24 mouse cellular contexts compared by ENCODE assay signal in genomic region chr12:25668336-25668735, GRCm38 (mm10).
DNase-seq lines count a peak whose midpoint lies in the region; ATAC-seq and TF ChIP-seq lines count a peak whose summit lies in the region.
"Had no signal": no experiment of that assay in that cellular context is flagged by ENCODE, and none has a peak within 500 bp of the region (broad histone marks: within the 10 kb centered on the region; RNA-seq: fewer than 3 reads in every experiment).

No protein-coding gene starts in this region.

- H3K27ac ChIP-seq in embryonic facial prominence, embryonic 14.5 days (replicated peaks; ENCODE audit: low read depth, low read length), result no peak overlapping the region
- no peak overlapping the region for H3K27ac ChIP-seq in embryonic facial prominence, embryonic 10.5 days (replicated peaks)
- no peak overlapping the region; the same call in 1 of the 2 replicates for H3K27ac ChIP-seq in left cerebral cortex, adult 2 months
- H3K27ac ChIP-seq in midbrain, embryonic 13.5 days, result no peak overlapping the region
- H3K27ac ChIP-seq: forebrain, embryonic 10.5 days; gastrocnemius, adult 2 months; hindbrain, embryonic 12.5 days; midbrain, embryonic 15.5 days; neural tube, embryonic 15.5 days had no signal

- ATAC-seq in embryonic facial prominence, embryonic 14.5 days (ENCODE audit: low read depth), result no peak
- ATAC-seq in midbrain, embryonic 13.5 days, result no peak
- ATAC-seq: activated CD4-positive, CD25-positive, alpha-beta regulatory T cell, adult 4 months; CD4-positive, CD25-positive, alpha-beta regulatory T cell, adult 4 months; inflammation-experienced regulatory T-cells, adult 6 months; liver, postnatal 0 days; midbrain, embryonic 15.5 days had no signal

- H3K27me3 ChIP-seq in embryonic facial prominence, embryonic 14.5 days (replicated peaks; ENCODE audit: control insufficient read depth, insufficient read depth, low read length), result no peaks in the 10 kb centered on the region
- H3K27me3 ChIP-seq in embryonic facial prominence, embryonic 10.5 days (replicated peaks; ENCODE audit: low read depth, poor library complexity, severe bottlenecking), result no peaks in the 10 kb centered on the region
- H3K27me3 ChIP-seq in midbrain, embryonic 13.5 days, result no peaks in the 10 kb centered on the region
- H3K27me3 ChIP-seq: hindbrain, embryonic 12.5 days; midbrain, embryonic 15.5 days; neural tube, embryonic 15.5 days had no signal

- DNase-seq in embryonic facial prominence, embryonic 14.5 days (ENCODE audit: low spot score), result peak; percentile 16
- DNase-seq in embryonic facial prominence, embryonic 10.5 days (ENCODE audit: low spot score), result no peak
- peak; percentile 24 for DNase-seq in layer of hippocampus, adult 9-11 months
- DNase-seq in layer of hippocampus, adult 8-10 months (ENCODE audit: low spot score in 2 of 2), result no peak
- peak; percentile 27 to 29 for DNase-seq in left cerebral cortex, adult 2 months (ENCODE audit: extremely low spot score in 1 of 2, low spot score in 2 of 2)
- peak; percentile 28 for DNase-seq in right cerebral cortex, postnatal 14 days
- no peak for DNase-seq in thymus, postnatal 36 days
- DNase-seq: adrenal gland, postnatal 10 days; cerebellum, adult 9-11 months; gastrocnemius, adult 2 months; heart, postnatal 10 days; liver, postnatal 0 days; lung, postnatal 14 days; spleen, adult 18-20 months; thymus, adult 2 months had no signal

- TF ChIP-seq CTCF in left cerebral cortex, adult 2 months (IDR thresholded peaks at IDR 0.05), result no peak

- intact Hi-C loops in left cerebral cortex, adult 2 months (cut with DNase I), result loop anchor here (5.0 kb wide), 1 partner anchor 571 kb away; the partner anchor contains the start of gene Id2

- H3K4me3 ChIP-seq in embryonic facial prominence, embryonic 14.5 days (ENCODE audit: low read depth, low read length), result no peak overlapping the region
- H3K4me3 ChIP-seq in embryonic facial prominence, embryonic 10.5 days, result no peak overlapping the region
- no peak overlapping the region for H3K4me3 ChIP-seq in left cerebral cortex, adult 2 months
- no peak overlapping the region for H3K4me3 ChIP-seq in midbrain, embryonic 13.5 days (replicated peaks)
- H3K4me3 ChIP-seq: forebrain, embryonic 10.5 days; gastrocnemius, adult 2 months; hindbrain, embryonic 12.5 days; midbrain, embryonic 15.5 days; neural tube, embryonic 15.5 days had no signal

- WGBS in embryonic facial prominence, embryonic 14.5 days, result 73% methylated on average over 11 of the region's 11 CpGs
- WGBS in embryonic facial prominence, embryonic 10.5 days, result 91% methylated on average over 11 of the region's 11 CpGs
- 95% methylated on average over 11 of the region's 11 CpGs for WGBS in midbrain, embryonic 13.5 days

- H3K9ac ChIP-seq in embryonic facial prominence, embryonic 14.5 days (ENCODE audit: low read depth, low read length), result no peak overlapping the region
- H3K9ac ChIP-seq in midbrain, embryonic 13.5 days (replicated peaks), result no peak overlapping the region
- H3K9ac ChIP-seq: hindbrain, embryonic 12.5 days; liver, postnatal 0 days; midbrain, embryonic 15.5 days; neural tube, embryonic 15.5 days had no signal

- H3K4me1 ChIP-seq in embryonic facial prominence, embryonic 14.5 days (ENCODE audit: control insufficient read depth, insufficient read depth, low read length), result no peaks in the 10 kb centered on the region
- H3K4me1 ChIP-seq in embryonic facial prominence, embryonic 10.5 days, result no peaks in the 10 kb centered on the region
- H3K4me1 ChIP-seq in midbrain, embryonic 13.5 days (replicated peaks), result no peaks in the 10 kb centered on the region
- H3K4me1 ChIP-seq: forebrain, embryonic 10.5 days; midbrain, embryonic 15.5 days; neural tube, embryonic 15.5 days had no signal

- no peaks in the 10 kb centered on the region for H3K9me3 ChIP-seq in embryonic facial prominence, embryonic 14.5 days (ENCODE audit: control insufficient read depth, low read length)
- H3K9me3 ChIP-seq in embryonic facial prominence, embryonic 10.5 days, result no peaks in the 10 kb centered on the region
- no peaks in the 10 kb centered on the region for H3K9me3 ChIP-seq in midbrain, embryonic 13.5 days
- H3K9me3 ChIP-seq: forebrain, embryonic 10.5 days; hindbrain, embryonic 12.5 days; midbrain, embryonic 15.5 days; neural tube, embryonic 15.5 days had no signal

- H3K4me2 ChIP-seq in embryonic facial prominence, embryonic 14.5 days (ENCODE audit: low read depth, low read length), result no peak overlapping the region
- no peak overlapping the region for H3K4me2 ChIP-seq in midbrain, embryonic 13.5 days (replicated peaks)
- H3K4me2 ChIP-seq: heart, embryonic 11.5 days; hindbrain, embryonic 12.5 days; midbrain, embryonic 15.5 days; neural tube, embryonic 15.5 days had no signal

- H3K36me3 ChIP-seq in embryonic facial prominence, embryonic 14.5 days (ENCODE audit: control insufficient read depth, insufficient read depth, low read length), result no peaks in the 10 kb centered on the region
- no peaks in the 10 kb centered on the region for H3K36me3 ChIP-seq in embryonic facial prominence, embryonic 10.5 days (replicated peaks)
- H3K36me3 ChIP-seq in midbrain, embryonic 13.5 days, result no peaks in the 10 kb centered on the region
- H3K36me3 ChIP-seq: forebrain, embryonic 10.5 days; hindbrain, embryonic 12.5 days; midbrain, embryonic 15.5 days; neural tube, embryonic 15.5 days had no signal

Comparison
In these comparisons a context has a peak if more than half of its experiments do, and no peak if none do; other contexts are left out.
1. DNase-seq: peak in embryonic facial prominence, embryonic 14.5 days (single experiment), layer of hippocampus, adult 9-11 months (single experiment), left cerebral cortex, adult 2 months (2 of 2) and right cerebral cortex, postnatal 14 days (single experiment); none in embryonic facial prominence, embryonic 10.5 days (single experiment), layer of hippocampus, adult 8-10 months (0 of 2) and thymus, postnatal 36 days (0 of 2).